Mouse (Mus musculus): ENCODE results near the gene Scel.

GRCm38 (mm10) chr14:103545734-103546133 lies 32.6 kb downstream of the Scel start:
- TF ChIP-seq CTCF (IDR thresholded peaks at IDR 0.05; ENCODE audit: borderline replicate concordance, control insufficient read depth, extremely low read depth, insufficient read depth, low read length, poor library complexity) = no peak
- no peak for TF ChIP-seq POLR2A (IDR thresholded peaks at IDR 0.05; ENCODE audit: control insufficient read depth, extremely low read depth, insufficient read depth, low read length, poor library complexity)

All from thymus, adult 2 months (tissue).